Mouse (Mus musculus) olfactory bulb, adult 2 months (tissue): ENCODE measurements around the gene Il4ra.

Source experiments
- CTCF ChIP-seq: fragments of 200-500 bp; IDR thresholded peaks from 2 replicates; pipeline ENCODE4 v1.5.1; 2012; ENCODE audit warnings: low read depth, mild to moderate bottlenecking, low read length, moderate library complexity; ENCODE audit not compliant: insufficient read depth
- POLR2A ChIP-seq: fragments of 200-500 bp; IDR thresholded peaks from 2 replicates; pipeline ENCODE4 v1.6.1; 2012; ENCODE audit warnings: mild to moderate bottlenecking, low read depth, low read length, moderate library complexity; ENCODE audit not compliant: insufficient read depth

DNA sequence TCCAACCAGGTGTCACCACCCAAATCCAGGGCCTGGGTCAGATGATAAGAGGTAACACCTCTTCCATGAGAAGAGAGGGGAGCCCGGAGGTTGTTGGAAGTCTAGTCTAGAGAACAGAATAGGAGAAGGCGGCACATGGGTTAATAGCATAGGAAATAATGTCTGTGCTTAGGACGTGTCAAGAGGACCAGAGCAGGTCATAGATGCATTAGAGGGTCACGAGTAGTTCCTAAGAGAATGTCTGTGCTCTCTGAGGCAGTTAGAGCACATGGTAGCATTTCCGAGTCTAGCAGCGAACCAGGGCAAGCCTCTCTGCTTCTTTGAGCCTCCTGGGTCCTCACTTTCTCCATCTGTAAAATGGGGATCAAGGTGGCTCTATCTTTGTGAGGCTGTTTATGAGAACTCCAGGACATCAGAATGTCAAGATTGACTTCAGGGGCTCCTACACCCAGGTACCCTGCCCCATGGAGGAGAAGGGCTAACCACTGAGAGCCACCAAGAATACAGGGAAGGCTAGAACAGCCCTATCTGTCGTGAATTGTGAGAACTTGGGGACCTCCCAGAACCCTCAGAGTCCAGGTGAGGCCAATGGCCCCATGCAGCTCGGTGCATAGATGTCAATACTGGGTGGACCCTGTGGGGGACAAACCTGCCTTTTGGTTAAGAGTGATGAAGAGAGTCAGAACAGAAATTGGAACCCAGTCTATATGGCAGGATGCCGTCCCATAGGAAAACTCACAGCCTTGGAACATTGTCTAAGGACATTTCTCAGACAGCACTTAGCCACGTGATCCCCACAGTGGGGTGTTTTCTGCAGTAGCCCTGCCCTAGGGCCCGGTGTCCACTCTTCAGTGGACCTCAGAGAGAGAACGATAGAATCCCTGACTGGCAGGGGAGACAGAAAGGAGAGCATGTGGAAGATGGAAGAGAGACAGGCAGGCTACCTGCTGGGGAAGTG, 52.7 kb downstream of the Il4ra start:
- TF ChIP-seq CTCF (no peak), POLR2A (no peak)
